Mouse (Mus musculus): ENCODE results near the gene Rabgap1l. TPM values are rescaled to one million over a fixed set of nuclear protein-coding genes. Genes with fewer than 3 reads are reported as not detected.
"Not testable (repeated sequence)": the region's sequence is repeated elsewhere in the genome, so short reads cannot be mapped to it uniquely, and the experiment has no call there.

Rabgap1l gene
- total RNA-seq, 2 experiments from 2014 or later = 124 to 126 TPM

DNA sequence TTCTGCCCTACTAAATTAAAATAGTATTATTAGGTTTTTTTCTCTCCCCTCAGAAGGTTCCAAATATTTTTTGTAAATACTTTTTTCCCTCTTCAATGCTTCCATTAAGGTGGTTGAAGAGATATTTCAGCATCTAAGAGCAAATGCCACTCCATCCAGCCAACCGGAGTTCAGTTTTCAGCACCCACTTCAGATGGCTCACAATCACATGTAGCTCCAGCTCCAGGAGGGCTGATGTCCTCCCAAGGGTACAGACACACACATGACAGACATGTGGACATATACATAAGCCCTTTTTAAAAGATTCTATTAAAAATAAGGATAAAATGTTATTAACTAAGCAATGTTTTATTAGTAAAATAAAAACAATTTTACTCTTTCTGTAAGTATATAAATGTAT lies 79.6 kb downstream of the Rabgap1l start:
- no peak for ATAC-seq (replicated peaks; ENCODE audit: low FRiP score, poor library complexity, severe bottlenecking)

DNA sequence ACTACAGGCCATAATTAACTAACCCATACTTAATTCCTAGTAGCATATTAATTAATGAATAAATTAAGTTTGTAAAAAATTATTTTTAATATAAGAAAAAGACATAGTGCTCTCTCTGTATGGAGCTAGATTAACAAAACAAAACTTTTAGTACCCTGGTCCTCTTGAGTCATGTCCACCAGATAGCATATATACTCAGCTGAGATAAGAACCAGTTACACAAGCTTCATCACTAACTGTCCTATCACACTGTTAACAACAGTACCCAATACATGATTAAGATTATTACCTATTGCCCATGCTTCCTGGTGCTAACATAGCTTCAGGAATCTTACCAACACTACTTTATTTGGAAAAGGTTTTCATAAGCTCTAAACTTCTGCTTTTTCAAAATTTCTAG lies 82.5 kb downstream of the Rabgap1l start:
- ATAC-seq (replicated peaks; ENCODE audit: low FRiP score, poor library complexity, severe bottlenecking) = no peak

DNA sequence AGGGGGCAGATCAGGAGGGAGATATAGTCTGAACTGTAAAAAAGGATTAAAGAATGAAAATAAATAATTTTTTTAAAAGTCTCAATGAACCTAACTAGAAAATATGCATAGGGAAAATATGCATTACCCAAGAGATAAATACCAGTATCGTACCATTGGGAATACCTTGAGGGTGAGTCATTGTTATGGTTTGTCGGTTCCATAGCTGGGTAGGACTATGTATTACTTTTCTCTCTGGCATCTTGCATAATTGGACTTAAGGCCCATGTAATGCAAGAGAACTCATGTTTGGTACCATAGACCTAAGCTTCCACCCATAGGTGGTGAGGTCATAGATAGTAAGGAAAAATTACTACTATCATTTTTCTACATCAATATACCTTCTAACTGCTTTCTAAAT lies 88.4 kb downstream of the Rabgap1l start:
- ATAC-seq (replicated peaks; ENCODE audit: low FRiP score, poor library complexity, severe bottlenecking) = no peak

DNA sequence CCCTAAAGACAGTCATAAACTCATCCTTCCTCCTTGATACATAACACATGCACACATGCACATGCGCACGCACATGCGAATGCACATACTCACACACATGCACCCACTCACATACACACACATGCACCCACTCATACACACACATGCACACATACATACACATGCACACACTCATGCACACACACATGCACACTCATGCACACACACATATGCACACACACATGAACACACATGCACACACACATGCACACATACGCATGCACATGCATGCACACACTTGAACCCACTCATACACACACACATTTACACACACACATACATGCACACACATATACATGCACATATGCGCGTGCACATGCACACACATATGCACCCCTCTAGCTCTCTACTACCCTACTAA lies 89.2 kb downstream of the Rabgap1l start:
- no peak for ATAC-seq (replicated peaks; ENCODE audit: low FRiP score, poor library complexity, severe bottlenecking)

DNA sequence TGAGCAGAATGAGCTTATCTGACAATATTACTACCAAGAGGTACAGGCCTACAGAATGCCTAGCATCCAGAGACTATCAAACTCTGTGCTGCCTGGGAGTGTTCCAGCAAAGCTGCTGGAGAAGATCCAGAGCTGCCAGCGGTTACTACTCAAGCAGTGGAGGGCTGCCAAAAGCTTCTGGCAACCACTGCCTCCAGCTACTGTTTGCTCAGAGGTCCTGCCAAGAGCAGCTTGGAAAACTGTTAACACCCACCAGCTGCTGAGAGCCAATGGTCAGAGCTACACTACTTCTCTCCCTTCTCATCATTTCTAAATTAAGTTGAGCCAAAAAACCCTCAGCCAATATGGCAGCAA lies 99.9 kb downstream of the Rabgap1l start:
- no peak for ATAC-seq (replicated peaks; ENCODE audit: low FRiP score, poor library complexity, severe bottlenecking)

DNA sequence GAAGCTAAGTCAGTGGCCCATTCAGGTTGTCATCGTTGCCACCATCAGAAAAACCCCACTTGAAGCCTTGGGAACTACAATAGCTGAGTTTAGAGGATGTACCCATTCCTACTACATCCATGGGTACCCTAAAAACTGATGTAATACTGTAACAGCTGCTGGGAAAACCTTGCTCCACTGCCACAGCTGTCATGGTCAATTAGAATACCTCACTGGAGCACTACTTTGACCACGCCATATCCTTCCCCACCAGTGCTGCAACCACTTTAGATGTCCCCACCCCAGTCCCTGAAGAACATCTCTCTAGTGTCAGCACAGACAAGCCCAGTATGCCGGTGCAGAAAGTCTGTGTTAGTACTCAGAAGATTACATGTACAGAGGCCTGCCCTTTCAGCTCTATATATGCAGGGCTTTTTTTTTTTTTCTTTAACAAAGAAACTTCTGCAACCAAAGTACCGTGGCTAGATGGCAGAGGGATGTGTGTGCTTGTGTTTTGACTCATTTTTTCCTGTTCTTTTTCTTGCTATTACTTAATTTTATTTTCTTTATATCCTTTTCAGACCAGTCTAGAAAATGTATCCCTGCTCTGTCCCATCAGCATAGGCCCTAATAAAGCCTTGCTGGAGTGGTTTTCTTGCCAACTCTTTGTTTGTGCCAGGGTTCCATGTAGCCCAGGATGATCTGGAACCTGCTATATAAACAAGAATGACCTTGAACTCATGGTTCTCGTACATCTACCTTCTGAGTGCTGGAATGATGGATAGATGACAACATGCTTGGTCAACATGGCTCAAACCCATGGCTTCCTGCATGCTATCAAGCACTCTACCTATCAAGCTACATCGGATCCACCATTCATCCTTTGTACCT lies 100.6 kb downstream of the Rabgap1l start:
- no peak for ATAC-seq (replicated peaks; ENCODE audit: low FRiP score, poor library complexity, severe bottlenecking)

DNA sequence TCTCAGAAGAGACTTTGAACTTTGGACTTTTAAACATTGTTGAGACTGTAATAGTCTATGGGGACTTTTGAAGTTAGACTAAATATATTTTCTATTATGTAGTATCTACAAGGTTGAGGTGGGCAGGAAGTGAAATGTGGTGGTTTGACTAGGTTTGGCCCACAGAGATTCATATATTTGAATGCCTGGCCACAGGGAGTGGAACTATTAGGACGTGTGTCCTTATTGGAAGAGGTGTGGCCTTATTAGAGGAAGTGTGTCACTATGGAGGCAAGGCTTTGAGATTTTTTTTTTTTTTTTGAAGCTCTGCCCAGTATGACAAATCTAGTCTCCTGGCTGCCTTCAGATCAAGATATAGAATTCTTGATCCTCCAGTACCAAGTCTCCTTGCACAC lies 101.8 kb downstream of the Rabgap1l start:
- ATAC-seq (replicated peaks; ENCODE audit: low FRiP score, poor library complexity, severe bottlenecking) = no peak

DNA sequence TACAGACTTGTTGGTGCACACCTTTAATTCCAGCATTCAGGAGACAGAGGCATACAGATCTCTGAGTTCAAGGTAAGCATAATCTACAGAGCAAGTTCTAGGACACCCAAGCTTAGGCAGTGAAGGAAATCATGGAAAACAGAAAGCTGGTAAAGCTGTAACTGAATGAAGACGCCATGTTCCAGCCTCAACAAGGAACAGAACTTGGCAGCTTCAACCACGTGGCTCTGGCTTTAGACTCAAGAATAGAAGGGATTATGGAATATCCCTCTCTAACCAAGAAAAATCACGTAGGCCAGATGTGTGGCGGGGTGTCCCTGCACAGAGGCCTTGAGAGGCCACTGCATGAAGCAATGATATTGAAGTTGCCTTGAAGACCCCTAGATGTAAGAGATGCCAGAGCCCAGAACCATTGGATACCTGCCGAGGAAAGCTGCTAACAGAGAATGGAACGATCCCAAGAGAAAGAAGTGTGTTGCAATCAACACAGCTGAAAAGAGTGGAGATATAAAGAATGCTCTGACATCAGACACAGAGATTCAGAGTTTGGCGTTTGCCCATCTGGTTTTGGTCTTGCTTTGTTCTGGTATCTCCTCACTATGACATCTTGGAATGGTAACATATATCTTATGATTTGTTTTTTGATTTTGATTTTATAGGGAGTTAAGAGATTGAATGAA lies 102.4 kb downstream of the Rabgap1l start:
- ATAC-seq (replicated peaks; ENCODE audit: low FRiP score, poor library complexity, severe bottlenecking) = no peak

DNA sequence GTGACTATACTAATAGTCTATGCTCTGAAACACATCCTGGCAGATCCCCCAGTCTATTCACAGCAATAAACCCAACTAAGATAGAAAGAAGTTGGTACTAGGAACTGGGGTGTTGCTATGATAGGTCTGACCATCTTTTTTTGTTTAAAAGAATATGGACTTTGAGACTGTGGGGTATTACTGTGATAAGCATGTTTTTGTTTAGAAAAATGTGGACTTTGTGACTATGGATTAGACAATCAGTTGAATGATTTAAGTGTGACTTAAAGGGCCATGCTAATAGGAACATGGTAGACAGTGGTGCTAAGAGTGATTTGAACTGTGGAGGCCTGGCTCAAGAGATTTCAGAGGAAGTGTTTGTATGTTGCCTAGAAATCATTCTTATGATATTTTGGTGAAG lies 103.5 kb downstream of the Rabgap1l start:
- ATAC-seq (replicated peaks; ENCODE audit: low FRiP score, poor library complexity, severe bottlenecking) = no peak

DNA sequence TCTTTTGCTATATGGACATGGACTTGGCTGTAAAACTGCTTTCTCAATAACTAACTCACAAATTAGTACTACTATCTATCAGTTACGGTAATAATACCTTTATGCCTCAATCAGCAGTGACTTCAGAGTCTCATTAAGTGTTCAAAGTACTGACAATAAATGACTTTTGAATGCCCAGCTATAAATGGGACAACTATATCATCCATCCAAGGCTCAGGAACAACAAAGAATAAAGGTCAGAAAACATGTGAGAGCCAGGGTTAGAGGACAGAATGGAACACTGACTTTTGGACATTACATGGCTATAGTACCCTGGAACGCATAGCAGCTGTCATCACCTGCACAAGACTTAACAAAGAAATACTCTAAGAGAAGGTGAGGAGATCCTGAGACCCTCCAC lies 108.8 kb downstream of the Rabgap1l start:
- no peak for ATAC-seq (replicated peaks; ENCODE audit: low FRiP score, poor library complexity, severe bottlenecking)

DNA sequence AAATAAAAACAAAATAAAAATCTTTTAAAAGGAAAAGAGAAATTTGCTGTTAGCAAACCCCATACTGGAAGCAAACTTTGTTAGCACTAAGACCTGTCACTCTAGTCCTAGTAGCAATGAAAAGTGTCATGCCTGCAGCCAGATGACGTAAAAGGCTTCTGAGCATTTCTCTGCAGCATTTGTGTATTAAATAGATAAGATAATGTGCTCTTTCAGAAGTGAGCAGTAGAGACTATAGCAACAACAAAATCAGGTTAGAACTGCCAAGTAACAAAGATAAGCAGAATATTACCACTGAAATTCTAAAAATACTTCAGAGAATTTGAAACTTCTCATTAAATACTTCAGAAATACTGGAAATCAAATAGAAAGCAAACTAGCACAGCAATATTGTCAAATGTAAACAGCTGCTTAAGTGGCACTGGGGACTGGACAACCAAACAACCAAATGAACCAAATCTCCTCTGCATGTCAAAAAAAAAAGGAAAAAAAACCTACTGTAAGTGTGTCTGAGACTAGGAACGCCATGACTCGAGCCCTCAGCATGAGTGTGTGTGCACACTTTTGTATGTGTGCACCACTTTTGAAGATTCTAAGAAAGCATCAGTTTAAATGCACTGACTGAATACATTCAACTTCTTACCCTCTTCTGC lies 111.5 kb downstream of the Rabgap1l start:
- ATAC-seq (replicated peaks; ENCODE audit: low FRiP score, poor library complexity, severe bottlenecking) = peak; percentile 49; the same call in 1 of the 2 replicates

DNA sequence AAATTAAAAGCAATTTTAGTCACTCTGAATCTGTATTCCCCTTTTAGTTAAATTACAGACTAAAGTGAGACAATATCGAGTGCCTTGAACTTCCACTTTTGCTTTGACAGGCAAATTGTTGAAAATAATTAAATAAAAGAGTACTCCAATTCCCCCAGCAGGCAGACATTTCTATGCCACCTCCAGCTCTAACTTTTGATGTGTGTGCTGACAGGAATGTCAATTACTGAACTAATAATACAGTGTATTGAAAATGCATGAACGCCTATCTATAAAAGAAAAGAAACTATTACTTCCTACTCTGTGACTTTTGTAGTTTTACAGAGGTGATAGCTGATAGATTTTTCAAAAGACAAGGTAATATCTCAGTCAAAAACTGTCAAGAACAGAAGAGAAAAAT lies 118.2 kb downstream of the Rabgap1l start:
- no peak for ATAC-seq (replicated peaks; ENCODE audit: low FRiP score, poor library complexity, severe bottlenecking)

DNA sequence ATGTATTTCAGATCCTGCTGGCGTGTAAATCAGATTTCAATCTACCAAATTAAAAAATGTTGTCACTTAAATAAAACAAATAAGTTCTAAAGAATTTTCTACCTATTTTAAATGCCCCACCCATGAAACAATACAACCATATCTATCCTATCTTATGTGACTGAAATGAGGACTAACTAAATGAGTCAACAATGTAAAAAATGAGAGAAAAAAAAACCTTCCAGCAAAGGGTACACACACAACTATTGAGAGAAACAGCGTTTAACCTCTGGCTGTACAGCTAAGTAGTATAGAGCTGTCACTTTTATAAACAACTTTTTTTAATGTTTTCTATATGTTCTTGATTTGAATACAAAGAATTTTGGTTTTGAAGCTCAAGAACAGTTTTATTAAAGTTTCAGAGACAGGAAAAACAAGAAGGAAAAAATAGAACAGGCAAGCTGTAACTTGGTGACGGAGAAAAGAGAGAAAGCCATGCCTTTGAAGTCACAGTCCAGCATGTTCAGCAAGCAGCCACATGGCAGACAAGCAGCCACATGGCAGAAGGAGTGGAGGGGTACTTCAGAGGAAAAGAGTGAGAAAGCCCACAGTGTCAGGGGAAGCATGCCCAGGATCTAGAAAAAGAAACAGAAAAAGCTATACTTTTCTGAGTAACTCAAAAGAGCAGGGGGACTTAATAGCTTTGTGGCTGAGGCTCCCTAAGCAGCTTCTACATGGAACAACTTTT lies 120.8 kb downstream of the Rabgap1l start:
- no peak for ATAC-seq (replicated peaks; ENCODE audit: low FRiP score, poor library complexity, severe bottlenecking)

DNA sequence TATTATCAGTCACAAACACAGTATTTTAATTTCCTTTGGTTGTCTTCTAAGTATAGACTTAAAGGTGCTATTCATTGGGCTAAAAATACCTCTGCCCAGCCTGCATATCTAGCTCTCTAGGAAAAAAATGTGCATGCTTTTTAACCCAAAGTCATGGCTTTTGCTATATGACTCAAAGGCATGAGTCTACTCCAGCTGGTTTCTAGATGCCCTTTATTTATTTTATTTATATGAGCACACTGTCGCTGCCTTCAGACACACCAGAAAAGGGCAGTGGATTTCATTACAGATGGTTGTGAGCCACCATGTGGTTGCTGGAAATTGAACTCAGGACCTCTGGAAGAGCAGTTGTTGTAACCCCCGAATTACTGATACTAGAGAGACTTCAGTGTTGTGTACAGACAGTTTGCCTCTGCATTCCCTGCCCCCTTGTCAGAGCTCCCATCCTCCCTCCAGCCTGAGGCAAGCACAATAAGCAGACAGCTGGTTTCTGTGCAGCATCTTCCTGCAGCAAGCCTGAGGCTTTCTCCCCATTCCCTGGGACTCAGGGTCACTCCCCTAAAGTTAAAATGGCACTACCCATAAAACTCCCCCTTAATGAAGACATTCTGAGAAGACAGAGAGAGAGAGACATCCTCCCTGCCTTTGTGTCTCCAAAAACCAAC lies 137.1 kb downstream of the Rabgap1l start:
- ATAC-seq (replicated peaks; ENCODE audit: low FRiP score, poor library complexity, severe bottlenecking) = no peak

DNA sequence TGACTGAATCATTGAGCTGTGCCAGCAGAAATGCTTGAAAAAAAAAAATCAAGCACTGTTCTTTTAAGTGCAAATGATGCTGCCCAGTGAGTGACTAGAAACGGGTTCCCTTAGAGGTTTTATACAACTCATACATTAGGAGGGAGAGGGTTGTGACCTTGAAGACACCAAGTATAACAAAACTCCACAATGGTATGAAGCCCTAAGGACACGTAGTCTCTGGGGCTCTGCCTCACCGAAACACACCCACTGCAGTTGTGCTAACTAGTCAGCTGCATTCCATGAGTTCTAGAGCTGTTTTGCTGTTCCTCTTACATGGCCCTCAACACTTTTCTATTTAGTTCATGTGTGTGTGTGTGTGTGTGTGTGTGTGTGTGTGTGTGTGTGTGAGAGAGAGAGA lies 141.3 kb downstream of the Rabgap1l start:
- no peak for ATAC-seq (replicated peaks; ENCODE audit: low FRiP score, poor library complexity, severe bottlenecking)

DNA sequence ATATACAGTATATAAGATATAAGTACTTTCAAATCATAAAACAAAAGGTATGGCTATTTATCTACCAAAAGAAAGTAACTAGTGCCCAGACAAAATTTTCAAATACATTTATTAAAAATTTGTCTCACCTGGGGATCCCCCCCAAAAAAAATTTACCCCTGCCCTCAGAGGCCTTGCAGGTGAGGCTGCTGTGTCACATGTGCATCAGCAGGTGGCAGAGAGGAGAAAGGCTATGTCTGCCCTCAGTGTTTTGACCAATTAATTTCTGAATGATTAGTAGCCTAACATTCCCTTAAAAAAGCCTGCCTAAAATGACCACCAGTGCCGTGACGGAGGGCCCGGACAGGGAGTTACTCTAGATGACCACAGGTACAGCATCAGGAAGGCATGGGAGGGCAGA lies 147.6 kb downstream of the Rabgap1l start:
- ATAC-seq (replicated peaks; ENCODE audit: low FRiP score, poor library complexity, severe bottlenecking) = no peak

DNA sequence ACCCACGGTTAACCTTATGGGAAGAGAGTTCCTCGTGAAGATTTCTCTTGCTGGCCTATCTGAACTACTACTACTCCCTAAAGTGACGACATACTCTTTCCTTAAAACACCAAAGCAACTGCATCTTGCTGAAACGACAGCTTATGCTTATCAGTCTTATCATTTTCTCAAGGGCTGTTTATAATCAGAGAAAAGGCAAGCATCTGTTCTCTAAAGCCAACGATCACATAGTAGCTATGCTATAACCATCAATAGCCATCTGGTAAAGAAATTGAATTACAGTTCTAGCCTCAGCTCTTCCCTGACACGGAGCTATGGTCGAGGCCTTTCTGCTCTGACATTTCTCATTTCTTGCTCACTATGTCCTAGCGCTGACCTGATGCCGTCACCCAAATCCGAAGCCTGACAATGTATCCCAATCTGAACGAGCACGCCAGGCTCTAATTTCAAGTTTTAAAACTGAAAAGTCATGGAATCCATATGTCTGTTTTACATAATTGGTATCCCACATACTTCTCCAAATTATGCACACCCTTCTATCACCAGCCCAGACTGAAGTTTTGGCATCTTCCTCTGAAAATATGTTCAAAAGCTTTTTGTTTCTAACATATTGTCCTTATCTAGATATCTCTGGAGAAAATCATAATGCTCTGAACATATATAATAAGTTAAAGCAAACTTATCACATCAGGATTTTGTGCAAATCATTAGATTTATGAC lies 164.6 kb downstream of the Rabgap1l start:
- ATAC-seq (replicated peaks; ENCODE audit: low FRiP score, poor library complexity, severe bottlenecking) = no peak

DNA sequence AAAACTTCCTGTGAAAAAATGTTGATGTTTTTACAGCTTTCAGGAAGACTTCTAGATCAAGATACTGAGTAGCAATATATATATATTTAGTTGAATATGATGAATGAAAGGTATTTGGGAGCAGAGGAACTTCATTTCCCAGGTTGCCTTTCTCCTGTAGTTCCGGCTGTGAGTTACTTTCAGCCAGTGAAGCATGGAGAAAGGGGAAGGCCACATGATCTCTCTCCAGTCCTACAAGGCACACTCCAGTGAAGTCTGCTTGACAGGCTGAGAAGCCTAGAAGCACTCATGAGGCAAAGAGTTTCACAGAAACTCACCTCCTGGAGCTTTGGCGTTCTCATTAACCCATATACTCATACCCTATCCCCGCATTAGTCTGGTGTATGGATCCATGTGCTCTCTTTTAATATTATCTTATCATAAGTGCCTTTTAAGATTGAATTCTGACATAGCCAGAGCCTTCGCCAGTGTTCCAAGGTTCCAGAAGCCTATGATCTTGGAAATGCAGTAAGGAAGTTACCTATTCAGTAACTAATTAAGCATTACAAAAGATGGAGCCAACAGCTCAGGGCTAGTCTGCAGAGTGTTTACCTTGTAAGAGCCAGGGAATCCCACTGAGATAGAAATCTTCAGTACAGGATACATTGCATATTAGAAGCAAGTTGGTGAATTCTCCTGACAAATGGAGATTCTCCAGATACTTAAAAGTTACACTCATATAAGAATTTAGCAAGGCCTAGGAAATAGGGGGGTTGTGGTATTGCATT lies 168.5 kb downstream of the Rabgap1l start:
- not testable (repeated sequence) for ATAC-seq (replicated peaks; ENCODE audit: low FRiP score, poor library complexity, severe bottlenecking)
